Comparison of ENCODE assay signal across 22 mouse cellular contexts in genomic region chr2:59733410-59733809, GRCm38 (mm10).
A peak's percentile ranks its signal among the peaks of the same experiment; 100 is the strongest.
DNase-seq lines count a peak whose midpoint lies in the region; ATAC-seq and TF ChIP-seq lines count a peak whose summit lies in the region.
"Had no signal": no experiment of that assay in that cellular context is flagged by ENCODE, and none has a peak within 500 bp of the region (broad histone marks: within the 10 kb centered on the region; RNA-seq: fewer than 3 reads in every experiment).

No protein-coding gene starts in this region.

- 0 out of 2 replicates have a peak overlapping the region, but pooled peaks have one; percentile 2 for H3K9ac ChIP-seq in heart, embryonic 11.5 days (ENCODE audit: low read depth, low read length)
- H3K9ac ChIP-seq in kidney, embryonic 15.5 days: no peak overlapping the region
- no peak overlapping the region for H3K9ac ChIP-seq in limb, embryonic 12.5 days (replicated peaks)
- H3K9ac ChIP-seq in lung, postnatal 0 days (replicated peaks; ENCODE audit: low read depth): no peak overlapping the region
- H3K9ac ChIP-seq: embryonic facial prominence, embryonic 15.5 days; forebrain, embryonic 15.5 days; heart, embryonic 15.5 days had no signal

- no peak for DNase-seq in heart, postnatal 10 days
- no peak for DNase-seq in kidney, adult 8-10 months
- DNase-seq in limb, embryonic 10.5 days (ENCODE audit: low spot score): no peak
- peak; percentile 40 for DNase-seq in lung, postnatal 0 days (ENCODE audit: low spot score)
- DNase-seq in lung, postnatal 4 days: no peak
- DNase-seq: adrenal gland, adult 8-10 months; adrenal gland, postnatal 36 days; B cell, adult 2 months; cerebellum, adult 8-10 months; cerebellum, postnatal 14 days; embryo, embryonic 11 days; gastrocnemius, postnatal 10 days; heart, adult 18-20 months had no signal

- H3K4me2 ChIP-seq in heart, embryonic 11.5 days: no peak overlapping the region
- H3K4me2 ChIP-seq in kidney, embryonic 15.5 days: no peak overlapping the region
- H3K4me2 ChIP-seq in limb, embryonic 12.5 days: no peak overlapping the region
- no peak overlapping the region for H3K4me2 ChIP-seq in lung, postnatal 0 days (replicated peaks; ENCODE audit: low read depth, low read length)
- H3K4me2 ChIP-seq: embryonic facial prominence, embryonic 15.5 days; forebrain, embryonic 15.5 days; heart, embryonic 15.5 days had no signal

- H3K4me1 ChIP-seq in heart, embryonic 11.5 days (ENCODE audit: control insufficient read depth, insufficient read depth, low read length): 0 out of 2 replicates have a peak, but pooled peaks cover 3% of the 10 kb centered on the region
- H3K4me1 ChIP-seq in kidney, embryonic 15.5 days: peaks cover 36% of the 10 kb centered on the region
- peaks cover 48% of the 10 kb centered on the region for H3K4me1 ChIP-seq in limb, embryonic 12.5 days (replicated peaks)
- H3K4me1 ChIP-seq in limb, embryonic 10.5 days: peaks cover 52% of the 10 kb centered on the region
- H3K4me1 ChIP-seq in lung, postnatal 0 days (ENCODE audit: insufficient read depth, low read depth, low read length): peaks cover 10% of the 10 kb centered on the region; the same call in 1 of the 2 replicates

- H3K36me3 ChIP-seq in heart, embryonic 11.5 days (ENCODE audit: control insufficient read depth, insufficient read depth, low read length): no peaks in the 10 kb centered on the region
- H3K36me3 ChIP-seq in kidney, embryonic 15.5 days: peaks cover 12% of the 10 kb centered on the region
- peaks cover 24% of the 10 kb centered on the region for H3K36me3 ChIP-seq in limb, embryonic 12.5 days
- peaks cover 66% of the 10 kb centered on the region for H3K36me3 ChIP-seq in limb, embryonic 10.5 days
- H3K36me3 ChIP-seq in lung, postnatal 0 days (ENCODE audit: insufficient read depth, low read length): no peaks in the 10 kb centered on the region
- H3K36me3 ChIP-seq: embryonic facial prominence, embryonic 15.5 days; forebrain, embryonic 15.5 days; G1E had no signal

- 76% methylated on average over 5 of the region's 5 CpGs for WGBS in heart, embryonic 11.5 days (ENCODE audit: insufficient replicate concordance)
- 44% methylated on average over 5 of the region's 5 CpGs for WGBS in kidney, embryonic 15.5 days
- 77% methylated on average over 5 of the region's 5 CpGs for WGBS in limb, embryonic 12.5 days
- 87% methylated on average over 5 of the region's 5 CpGs for WGBS in limb, embryonic 10.5 days
- 45% methylated on average over 5 of the region's 5 CpGs for WGBS in lung, postnatal 0 days

- H3K27ac ChIP-seq in heart, embryonic 11.5 days (ENCODE audit: low read depth, low read length): no peak overlapping the region
- H3K27ac ChIP-seq in kidney, embryonic 15.5 days: peak overlapping the region; percentile 77
- H3K27ac ChIP-seq in limb, embryonic 12.5 days: peak overlapping the region; percentile 19; the same call in 1 of the 2 replicates
- H3K27ac ChIP-seq in limb, embryonic 10.5 days: no peak overlapping the region
- peak overlapping the region; percentile 28; the same call in 1 of the 2 replicates for H3K27ac ChIP-seq in lung, postnatal 0 days (ENCODE audit: low read length)
- H3K27ac ChIP-seq: embryonic facial prominence, embryonic 15.5 days; forebrain, embryonic 15.5 days; heart, embryonic 10.5 days; heart, embryonic 15.5 days had no signal

- no peaks in the 10 kb centered on the region for H3K9me3 ChIP-seq in heart, embryonic 11.5 days (replicated peaks; ENCODE audit: control insufficient read depth, low read length)
- no peaks in the 10 kb centered on the region for H3K9me3 ChIP-seq in kidney, embryonic 15.5 days (replicated peaks)
- no peaks in the 10 kb centered on the region for H3K9me3 ChIP-seq in limb, embryonic 12.5 days
- H3K9me3 ChIP-seq in limb, embryonic 10.5 days (replicated peaks): no peaks in the 10 kb centered on the region
- no peaks in the 10 kb centered on the region for H3K9me3 ChIP-seq in lung, postnatal 0 days (ENCODE audit: low read length)
- H3K9me3 ChIP-seq: embryonic facial prominence, embryonic 15.5 days; forebrain, embryonic 15.5 days; G1E; heart, embryonic 10.5 days; heart, embryonic 15.5 days had no signal

- TF ChIP-seq CTCF in lung, postnatal 0 days (IDR thresholded peaks at IDR 0.05): no peak

- no peak overlapping the region for H3K4me3 ChIP-seq in heart, embryonic 11.5 days (ENCODE audit: low read depth, low read length)
- no peak overlapping the region for H3K4me3 ChIP-seq in kidney, embryonic 15.5 days (replicated peaks)
- H3K4me3 ChIP-seq in limb, embryonic 12.5 days (replicated peaks): no peak overlapping the region
- H3K4me3 ChIP-seq in limb, embryonic 10.5 days: no peak overlapping the region
- H3K4me3 ChIP-seq in lung, postnatal 0 days (ENCODE audit: low read depth, low read length): no peak overlapping the region
- H3K4me3 ChIP-seq: embryonic facial prominence, embryonic 15.5 days; forebrain, embryonic 15.5 days; heart, embryonic 10.5 days; heart, embryonic 15.5 days had no signal

- TF ChIP-seq EP300 in lung, postnatal 0 days (IDR thresholded peaks at IDR 0.05): no peak

- intact Hi-C loops in heart, postnatal 10 days (cut with DNase I): no loop called here

- H3K27me3 ChIP-seq in heart, embryonic 11.5 days (ENCODE audit: control insufficient read depth, insufficient read depth, low read length): no peaks in the 10 kb centered on the region
- H3K27me3 ChIP-seq in kidney, embryonic 15.5 days: no peaks in the 10 kb centered on the region
- H3K27me3 ChIP-seq in limb, embryonic 12.5 days: no peaks in the 10 kb centered on the region
- H3K27me3 ChIP-seq in limb, embryonic 10.5 days (ENCODE audit: low read depth, poor library complexity, severe bottlenecking): no peaks in the 10 kb centered on the region
- no peaks in the 10 kb centered on the region for H3K27me3 ChIP-seq in lung, postnatal 0 days (replicated peaks; ENCODE audit: insufficient read depth, low read length)
- H3K27me3 ChIP-seq: embryonic facial prominence, embryonic 15.5 days; forebrain, embryonic 15.5 days; heart, embryonic 15.5 days had no signal

- ATAC-seq in heart, embryonic 11.5 days (replicated peaks; ENCODE audit: insufficient number of reproducible peaks, low FRiP score, low TSS enrichment): no peak
- peak; percentile 26; the same call in 1 of the 2 replicates for ATAC-seq in kidney, embryonic 15.5 days (replicated peaks; ENCODE audit: low FRiP score)
- ATAC-seq in limb, embryonic 12.5 days (ENCODE audit: insufficient number of reproducible peaks, insufficient read depth, low FRiP score, low TSS enrichment, low read depth): no peak
- ATAC-seq in lung, postnatal 0 days: peak; percentile 34
- ATAC-seq: CD4-positive, CD25-positive, alpha-beta regulatory T cell, adult 4 months; forebrain, embryonic 15.5 days had no signal

Comparison
In these comparisons a context has a peak if more than half of its experiments do, and no peak if none do; other contexts are left out.
1. H3K27ac ChIP-seq: peak in kidney, embryonic 15.5 days (single experiment), limb, embryonic 12.5 days (single experiment) and lung, postnatal 0 days (single experiment); none in heart, embryonic 11.5 days (single experiment) and limb, embryonic 10.5 days (single experiment).
2. ATAC-seq: peak in kidney, embryonic 15.5 days (single experiment) and lung, postnatal 0 days (single experiment); none in heart, embryonic 11.5 days (single experiment) and limb, embryonic 12.5 days (single experiment).